Mouse (Mus musculus) left cerebral cortex, adult 6 months (tissue): ENCODE data around the gene Irx4. TPM values are rescaled to one million over a fixed set of nuclear protein-coding genes. Genes with fewer than 3 reads are reported as not detected.

Experiments used
- long read RNA-seq, 2 experiments: library from polyadenylated mRNA; unstranded; transcript quantifications; one replicate each; pipeline ENCODE4 v2.0.0; 2019 to 2020
- polyA plus RNA-seq: library from polyadenylated mRNA; unstranded; fragments of <200 nt; fragmentation: Nextera tagmentation; gene quantifications from 2 replicates; pipeline ENCODE4 v1.2.3, GENCODE M21; 2021

The Irx4 gene
- not detected in 2 replicates for polyA plus RNA-seq
- long read RNA-seq, experiment 1, result 0 reads
- long read RNA-seq, experiment 2, result 0 reads

DNA sequence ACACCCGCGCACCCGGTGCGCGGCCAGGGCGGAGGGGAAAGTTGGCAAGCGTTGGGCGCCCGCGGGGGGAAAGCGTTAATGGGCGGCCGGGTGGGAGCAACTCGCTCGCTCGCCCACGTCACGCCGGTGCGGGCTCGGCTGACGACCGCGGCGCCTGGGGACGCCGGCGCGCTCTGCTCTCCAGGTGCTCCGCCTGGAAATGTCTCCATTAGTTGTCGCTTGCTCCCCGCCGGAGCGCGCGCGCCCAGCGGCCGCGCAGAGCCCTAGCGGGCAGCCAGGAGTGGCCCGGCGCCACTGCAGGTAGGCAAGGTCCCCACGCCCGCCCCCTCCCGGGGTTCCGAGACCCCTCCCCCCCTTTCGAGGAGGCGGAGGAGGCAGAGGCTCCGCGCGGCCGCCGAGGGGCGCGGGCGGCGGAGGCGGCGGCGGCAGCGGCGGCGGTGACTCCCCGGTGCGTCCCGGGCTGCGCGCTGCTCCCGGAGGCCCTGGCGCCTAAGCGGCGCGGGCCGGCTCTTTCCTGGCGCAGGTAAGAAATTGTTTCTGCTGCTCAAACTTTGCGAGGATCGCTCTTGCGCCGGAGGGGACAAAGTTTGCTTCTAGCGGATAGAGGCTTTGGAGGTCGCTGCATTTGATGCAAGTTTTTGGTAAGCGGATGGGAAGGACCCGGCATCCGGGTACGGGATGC, at the start of gene Irx4:
Gene Irx4, plus strand, starts transcription at position 126 of the 682 bp plus-strand sequence.

Other genes starting within 250 kb of the Irx4 start
- gene Mrpl36, start 68.0 kb downstream of the Irx4 start, polyA plus RNA-seq, result 113 and 118 TPM in 2 replicates
- 403 and 449 TPM in 2 replicates for gene Ndufs6, start 68.1 kb downstream of the Irx4 start, polyA plus RNA-seq
- gene Lpcat1, start 206.7 kb downstream of the Irx4 start, polyA plus RNA-seq, result 13.5 and 22.2 TPM in 2 replicates